In genomic region chr17:80291148-80291547, GRCm38 (mm10) we compare ENCODE assay signal across 9 mouse cellular contexts. TPM values are rescaled to one million over a fixed set of nuclear protein-coding genes. Genes with fewer than 3 reads are reported as not detected.
DNase-seq lines count a peak whose midpoint lies in the region; ATAC-seq and TF ChIP-seq lines count a peak whose summit lies in the region.
"Had no signal": no experiment of that assay in that cellular context is flagged by ENCODE, and none has a peak within 500 bp of the region (broad histone marks: within the 10 kb centered on the region; RNA-seq: fewer than 3 reads in every experiment).

No protein-coding gene starts in this region.

- no peak for TF ChIP-seq POLR2A in cerebellum, adult 2 months (IDR thresholded peaks at IDR 0.05; ENCODE audit: borderline replicate concordance, insufficient read depth, low read length)

- H3K27ac ChIP-seq in cerebellum, adult 2 months (ENCODE audit: insufficient read depth, low read length): no peak overlapping the region
- no peak overlapping the region for H3K27ac ChIP-seq in midbrain, embryonic 14.5 days (replicated peaks; ENCODE audit: low read depth, low read length)
- H3K27ac ChIP-seq in midbrain, embryonic 11.5 days (ENCODE audit: low read depth, low read length): no peak overlapping the region
- H3K27ac ChIP-seq in liver, postnatal 0 days (ENCODE audit: low read depth): no peak overlapping the region

- no peak overlapping the region for H3K4me3 ChIP-seq in cerebellum, adult 2 months (replicated peaks; ENCODE audit: insufficient read depth, low read depth, low read length)
- H3K4me3 ChIP-seq in midbrain, embryonic 14.5 days (replicated peaks; ENCODE audit: low read depth, low read length): no peak overlapping the region
- no peak overlapping the region for H3K4me3 ChIP-seq in midbrain, embryonic 11.5 days (ENCODE audit: low read depth, low read length)
- H3K4me3 ChIP-seq in liver, postnatal 0 days (ENCODE audit: low read depth, low read length): no peak overlapping the region

- no peak overlapping the region for H3K9ac ChIP-seq in midbrain, embryonic 14.5 days (replicated peaks; ENCODE audit: low read length)
- no peak overlapping the region for H3K9ac ChIP-seq in midbrain, embryonic 11.5 days (ENCODE audit: low read length)
- H3K9ac ChIP-seq in liver, postnatal 0 days (replicated peaks): no peak overlapping the region

- intact Hi-C loops in heart, postnatal 36 days (cut with DNase I): loop anchor here (2.0 to 5.0 kb wide), 4 partner anchors 69 to 268 kb away; partner anchors contain the start of gene Gemin6

- TF ChIP-seq EP300 in liver, postnatal 0 days (IDR thresholded peaks at IDR 0.05; ENCODE audit: low read depth): no peak

- DNase-seq in cerebellum, adult 2 months: peak in 1 of 2 experiments; percentile 33
- no peak for DNase-seq in cerebellum, adult 11-12 months
- DNase-seq in midbrain, embryonic 14.5 days: peak; percentile 87
- DNase-seq in midbrain, embryonic 11.5 days (ENCODE audit: low spot score, missing footprints): no peak
- peak; percentile 78 for DNase-seq in brain, adult 2 months (ENCODE audit: low read depth, low spot score)
- peak; percentile 11 to 18 for DNase-seq in heart, postnatal 36 days
- DNase-seq in liver, postnatal 0 days: no peak

- no peak overlapping the region for H3K4me2 ChIP-seq in midbrain, embryonic 14.5 days (ENCODE audit: low read length)
- H3K4me2 ChIP-seq in midbrain, embryonic 11.5 days: no peak overlapping the region
- no peak overlapping the region for H3K4me2 ChIP-seq in liver, postnatal 0 days (ENCODE audit: low read depth, low read length)

- TF ChIP-seq CTCF in cerebellum, adult 2 months (IDR thresholded peaks at IDR 0.05; ENCODE audit: borderline replicate concordance, insufficient read depth, low read depth, low read length): peak; percentile 24; the same call in 1 of the 2 replicates
- TF ChIP-seq CTCF in liver, postnatal 0 days (IDR thresholded peaks at IDR 0.05; ENCODE audit: low read depth): peak; percentile 75

- no peaks in the 10 kb centered on the region for H3K36me3 ChIP-seq in midbrain, embryonic 14.5 days (ENCODE audit: control insufficient read depth, insufficient read depth, low read length)
- no peaks in the 10 kb centered on the region for H3K36me3 ChIP-seq in midbrain, embryonic 11.5 days (ENCODE audit: control insufficient read depth, insufficient read depth, low read length)
- H3K36me3 ChIP-seq in liver, postnatal 0 days (replicated peaks; ENCODE audit: insufficient read depth, low read length): no peaks in the 10 kb centered on the region
- H3K36me3 ChIP-seq: heart, embryonic 15.5 days had no signal

- 0 out of 2 replicates have a peak, but pooled peaks have one; percentile 12 for ATAC-seq in midbrain, embryonic 14.5 days (ENCODE audit: low FRiP score, low TSS enrichment)
- ATAC-seq in midbrain, embryonic 11.5 days (ENCODE audit: low FRiP score): no peak
- no peak for ATAC-seq in liver, postnatal 0 days
- ATAC-seq in megakaryocyte, adult 5-6 weeks (ENCODE audit: poor library complexity, severe bottlenecking): no peak

- 25% methylated on average over 2 of the region's 2 CpGs for WGBS in cerebellum, adult 2 months
- 31% methylated on average over 2 of the region's 2 CpGs for WGBS in midbrain, embryonic 14.5 days
- WGBS in midbrain, embryonic 11.5 days: 32% methylated on average over 2 of the region's 2 CpGs
- 12% methylated on average over 2 of the region's 2 CpGs for WGBS in liver, postnatal 0 days (ENCODE audit: insufficient replicate concordance)

- no peaks in the 10 kb centered on the region for H3K27me3 ChIP-seq in cerebellum, adult 2 months (ENCODE audit: control insufficient read depth, insufficient read depth, low read length)
- no peaks in the 10 kb centered on the region for H3K27me3 ChIP-seq in midbrain, embryonic 14.5 days (ENCODE audit: control insufficient read depth, insufficient read depth, low read length)
- H3K27me3 ChIP-seq in midbrain, embryonic 11.5 days (ENCODE audit: control insufficient read depth, insufficient read depth, low read length): no peaks in the 10 kb centered on the region
- H3K27me3 ChIP-seq in liver, postnatal 0 days (ENCODE audit: insufficient read depth, low read length): no peaks in the 10 kb centered on the region
- H3K27me3 ChIP-seq: heart, embryonic 15.5 days had no signal

- H3K4me1 ChIP-seq in cerebellum, adult 2 months (ENCODE audit: control insufficient read depth, insufficient read depth, low read length): no peaks in the 10 kb centered on the region; the same call in 1 of the 2 replicates
- peaks cover 12% of the 10 kb centered on the region for H3K4me1 ChIP-seq in midbrain, embryonic 14.5 days (ENCODE audit: control insufficient read depth, insufficient read depth, low read length)
- H3K4me1 ChIP-seq in midbrain, embryonic 11.5 days (ENCODE audit: control insufficient read depth, insufficient read depth, low read length): peaks cover 11% of the 10 kb centered on the region
- H3K4me1 ChIP-seq in liver, postnatal 0 days (ENCODE audit: insufficient read depth): peaks cover 12% of the 10 kb centered on the region

- H3K9me3 ChIP-seq in midbrain, embryonic 14.5 days (ENCODE audit: control insufficient read depth, low read length): no peaks in the 10 kb centered on the region
- no peaks in the 10 kb centered on the region for H3K9me3 ChIP-seq in midbrain, embryonic 11.5 days (ENCODE audit: control insufficient read depth, low read length)
- no peaks in the 10 kb centered on the region for H3K9me3 ChIP-seq in liver, postnatal 0 days (ENCODE audit: low read length)
- H3K9me3 ChIP-seq: heart, embryonic 15.5 days had no signal

RNA-seq across cellular contexts. Expression of gene Dhx57, which starts 0.9 kb away (rescaled TPM):
- polyA plus RNA-seq in cerebellum, adult 2 months (2012; rRNA removed): 24.4 and 26.0 TPM in 2 replicates
- 41.9 and 54.7 TPM in 2 replicates for polyA plus RNA-seq in midbrain, embryonic 14.5 days (2014; fragmentation: Nextera tagmentation; extraction: Ambion mirVana)
- 21.3 and 24.5 TPM in 2 replicates for polyA plus RNA-seq in midbrain, embryonic 11.5 days (2014; fragmentation: Nextera tagmentation; extraction: Ambion mirVana)
- total RNA-seq in heart, postnatal 36 days (2021): 1 to 10 TPM; 5.8 to 6.9 TPM
- 1.7 and 1.9 TPM in 2 replicates for polyA plus RNA-seq in liver, postnatal 0 days (2015; fragmentation: Nextera tagmentation; extraction: Ambion mirVana)
- total RNA-seq in megakaryocyte, adult 5-6 weeks (2015): 12.2 TPM in 2 replicates
- total RNA-seq in megakaryocyte, adult 5-6 weeks (2017): 18.2 and 20.9 TPM in 2 replicates

RNA-seq across cellular contexts. Expression of gene Morn2, which starts 1.1 kb away (rescaled TPM):
- polyA plus RNA-seq in cerebellum, adult 2 months (2012; rRNA removed): 30.1 and 34.1 TPM in 2 replicates
- 47.3 and 48.5 TPM in 2 replicates for polyA plus RNA-seq in midbrain, embryonic 14.5 days (2014; fragmentation: Nextera tagmentation; extraction: Ambion mirVana)
- 36.2 and 44.6 TPM in 2 replicates for polyA plus RNA-seq in midbrain, embryonic 11.5 days (2014; fragmentation: Nextera tagmentation; extraction: Ambion mirVana)
- total RNA-seq in heart, postnatal 36 days (2021): 10 to 100 TPM; 14.7 TPM
- polyA plus RNA-seq in liver, postnatal 0 days (2015; fragmentation: Nextera tagmentation; extraction: Ambion mirVana): 11.2 and 11.4 TPM in 2 replicates
- total RNA-seq in megakaryocyte, adult 5-6 weeks (2015): 1.6 and 7.1 TPM in 2 replicates
- total RNA-seq in megakaryocyte, adult 5-6 weeks (2017): 0.77 and 1.4 TPM in 2 replicates

RNA-seq across cellular contexts. Expression of gene Arhgef33, which starts 16.1 kb away (rescaled TPM):
- polyA plus RNA-seq in cerebellum, adult 2 months (2012; rRNA removed): 173 and 194 TPM in 2 replicates
- polyA plus RNA-seq in midbrain, embryonic 14.5 days (2014; fragmentation: Nextera tagmentation; extraction: Ambion mirVana): 2.4 and 4.4 TPM in 2 replicates
- 0.57 and 0.98 TPM in 2 replicates for polyA plus RNA-seq in midbrain, embryonic 11.5 days (2014; fragmentation: Nextera tagmentation; extraction: Ambion mirVana)
- total RNA-seq in heart, postnatal 36 days (2021): under 1 TPM in 1 of 2 experiments, not detected in 1; 0.46 TPM
- 0.83 and 1.2 TPM in 2 replicates for polyA plus RNA-seq in liver, postnatal 0 days (2015; fragmentation: Nextera tagmentation; extraction: Ambion mirVana)
- 0.57 TPM in 1 of 2 replicates, not detected in the other for total RNA-seq in megakaryocyte, adult 5-6 weeks (2015)
- total RNA-seq in megakaryocyte, adult 5-6 weeks (2017): not detected in 2 replicates

Comparison
In these comparisons a context has a peak if more than half of its experiments do, and no peak if none do; other contexts are left out.
1. DNase-seq: peak in midbrain, embryonic 14.5 days (single experiment), brain, adult 2 months (single experiment) and heart, postnatal 36 days (2 of 2); none in cerebellum, adult 11-12 months (single experiment), midbrain, embryonic 11.5 days (single experiment) and liver, postnatal 0 days (single experiment).
2. RNA of gene Arhgef33, which starts 16.1 kb away (polyA plus RNA-seq): 173 to 194 TPM in cerebellum, adult 2 months; 2.4 to 4.4 TPM in midbrain, embryonic 14.5 days, 0.83 to 1.2 TPM in liver, postnatal 0 days and 0.57 to 0.98 TPM in midbrain, embryonic 11.5 days; every median in the first group is over 10 times any median in the second.